Mouse (Mus musculus) CH12.LX (cell line): ENCODE data around the gene 1700008O03Rik. TPM values are rescaled to one million over a fixed set of nuclear protein-coding genes. Genes with fewer than 3 reads are reported as not detected.

Experiments
- DNase-seq: peaks from one replicate; pipeline ENCODE4 v3.0.0-alpha.2; 2013; ENCODE audit errors: extremely low read depth
- H3K27ac ChIP-seq: 2 replicates; pipeline ENCODE4 v1.5.1; 2012; ENCODE audit warnings: low read depth, mild to moderate bottlenecking, control low read depth, moderate library complexity; ENCODE audit not compliant: insufficient read depth
- H3K27me3 ChIP-seq: replicated peaks from 2 replicates; pipeline ENCODE3; 2012; ENCODE audit warnings: inconsistent platforms
- H3K36me3 ChIP-seq, 2 experiments: replicated peaks in 1 of 2; 2 replicates each; pipeline versions ENCODE3 to v1.6.1; 2012; ENCODE audit warnings: inconsistent platforms in 1 of 2, low read length in 1 of 2, mild to moderate bottlenecking in 1 of 2, mixed read lengths in 1 of 2, moderate library complexity in 1 of 2; ENCODE audit not compliant: control insufficient read depth in 1 of 2, insufficient read depth in 1 of 2
- H3K4me1 ChIP-seq, 2 experiments: 2 replicates each; pipeline ENCODE4 v1.6.1; 2012; ENCODE audit warnings: inconsistent platforms in 1 of 2, moderate library complexity in 1 of 2; ENCODE audit not compliant: insufficient read depth in 2 of 2, control insufficient read depth in 1 of 2
- H3K4me2 ChIP-seq: 2 replicates; pipeline ENCODE4 v1.6.1; 2012; ENCODE audit warnings: low read depth, mild to moderate bottlenecking, control low read depth; ENCODE audit not compliant: poor library complexity, insufficient read depth, severe bottlenecking
- H3K4me3 ChIP-seq, 3 experiments: fragments of 150-350 bp in 1 of 3; sonication (generic) in 1 of 3; replicated peaks in 1 of 3; 2 replicates each; pipeline versions ENCODE3 to v1.5.1; 2011 to 2012; ENCODE audit warnings: low read depth in 2 of 3, low read length in 2 of 3, mild to moderate bottlenecking in 2 of 3, moderate library complexity in 2 of 3, control low read depth in 1 of 3, improper control_type of control experiment in 1 of 3, inconsistent platforms in 1 of 3, mixed read lengths in 1 of 3; ENCODE audit not compliant: poor library complexity in 1 of 3
- H3K79me2 ChIP-seq: replicated peaks from 2 replicates; pipeline ENCODE4 v1.6.1; 2012; ENCODE audit warnings: mild to moderate bottlenecking, moderate library complexity; ENCODE audit not compliant: control insufficient read depth, poor library complexity, insufficient read depth, severe bottlenecking; ENCODE audit errors: extremely low read depth
- H3K9ac ChIP-seq: 2 replicates; pipeline ENCODE4 v1.6.1; 2012; ENCODE audit warnings: low read depth, mild to moderate bottlenecking, control low read depth, moderate library complexity; ENCODE audit not compliant: insufficient read depth
- H3K9me3 ChIP-seq: replicated peaks from 2 replicates; pipeline ENCODE3; 2012; ENCODE audit warnings: low read length, inconsistent platforms, mixed read lengths
- BHLHE40 ChIP-seq: IDR thresholded peaks from 2 replicates; pipeline ENCODE4 v1.6.1; 2011; ENCODE audit warnings: mild to moderate bottlenecking, low read depth, low read length, improper control_type of control experiment
- CHD1 ChIP-seq: IDR thresholded peaks from 2 replicates; pipeline ENCODE4 v1.6.1; 2012; ENCODE audit warnings: low read depth, low read length, improper control_type of control experiment, inconsistent platforms
- CHD2 ChIP-seq: IDR thresholded peaks from 2 replicates; pipeline ENCODE4 v1.6.1; 2011; ENCODE audit warnings: low read length, improper control_type of control experiment
- CTCF ChIP-seq, 2 experiments: IDR thresholded peaks in 1 of 2; conservative IDR thresholded peaks in 1 of 2; 2 replicates each; pipeline ENCODE4 v1.5.1; 2011 to 2012; ENCODE audit warnings: low read depth in 2 of 2, low read length in 2 of 2, improper control_type of control experiment in 1 of 2, inconsistent platforms in 1 of 2, mild to moderate bottlenecking in 1 of 2, moderate library complexity in 1 of 2
- GABPA ChIP-seq: IDR thresholded peaks from 2 replicates; pipeline ENCODE4 v1.6.1; 2012; ENCODE audit warnings: low read depth, low read length, improper control_type of control experiment, inconsistent platforms; ENCODE audit not compliant: insufficient replicate concordance
- HCFC1 ChIP-seq: IDR thresholded peaks from 2 replicates; pipeline ENCODE4 v1.6.1; 2012; ENCODE audit warnings: low read depth, mild to moderate bottlenecking, inconsistent platforms, low read length, improper control_type of control experiment
- KAT2A ChIP-seq: IDR thresholded peaks from 2 replicates; pipeline ENCODE4 v1.6.1; 2012; ENCODE audit warnings: low read length, improper control_type of control experiment, inconsistent platforms; ENCODE audit not compliant: insufficient replicate concordance
- MAZ ChIP-seq: IDR thresholded peaks from 2 replicates; pipeline ENCODE4 v1.6.1; 2012; ENCODE audit warnings: low read depth, mild to moderate bottlenecking, inconsistent platforms, low read length, improper control_type of control experiment, moderate library complexity
- MEF2A ChIP-seq: IDR thresholded peaks from 2 replicates; pipeline ENCODE4 v1.6.1; 2014; ENCODE audit warnings: low read depth, mild to moderate bottlenecking, inconsistent platforms, low read length, improper control_type of control experiment, borderline replicate concordance
- NRF1 ChIP-seq: IDR thresholded peaks from 2 replicates; pipeline ENCODE4 v1.6.1; 2014; ENCODE audit warnings: low read depth, mild to moderate bottlenecking, inconsistent platforms, low read length, improper control_type of control experiment, moderate library complexity
- POLR2AphosphoS2 ChIP-seq: IDR thresholded peaks from 2 replicates; pipeline ENCODE4 v1.6.1; 2011; ENCODE audit warnings: low read depth, low read length, improper control_type of control experiment
- RAD21 ChIP-seq: IDR thresholded peaks from 2 replicates; pipeline ENCODE4 v1.6.1; 2011; ENCODE audit warnings: low read depth, mild to moderate bottlenecking, low read length, improper control_type of control experiment, moderate library complexity
- RCOR1 ChIP-seq: conservative IDR thresholded peaks from 2 replicates; pipeline ENCODE4 v1.6.1; 2012; ENCODE audit warnings: low read depth, mild to moderate bottlenecking, inconsistent platforms, low read length, improper control_type of control experiment
- TBP ChIP-seq: conservative IDR thresholded peaks from 2 replicates; pipeline ENCODE4 v1.6.1; 2011; ENCODE audit warnings: low read depth, low read length, improper control_type of control experiment
- USF1 ChIP-seq: IDR thresholded peaks from 2 replicates; pipeline ENCODE4 v1.6.1; 2014; ENCODE audit warnings: low read depth, mild to moderate bottlenecking, inconsistent platforms, low read length, improper control_type of control experiment
- USF2 ChIP-seq: conservative IDR thresholded peaks from 2 replicates; pipeline ENCODE4 v1.6.1; 2011; ENCODE audit warnings: low read depth, low read length, improper control_type of control experiment
- ZKSCAN1 ChIP-seq: IDR thresholded peaks from 2 replicates; pipeline ENCODE4 v1.6.1; 2012; ENCODE audit warnings: low read depth, inconsistent platforms, low read length, improper control_type of control experiment, borderline replicate concordance
- ZMIZ1 ChIP-seq: IDR thresholded peaks from 2 replicates; pipeline ENCODE4 v1.6.1; 2012; ENCODE audit warnings: low read depth, mild to moderate bottlenecking, inconsistent platforms, low read length, improper control_type of control experiment
- dilution Hi-C: fragments of 300-500 bp; cut with MboI; formaldehyde crosslinking; loops from 2 replicates; pipeline ENCODE4 v1.14.3; 2020; ENCODE audit warnings: low sequenced_read_pairs; ENCODE audit not compliant: extremely low pct_unique_long_range_greater_than_20kb, extremely low pct_ligation_motif_present
- in situ Hi-C: fragments of 300-500 bp; cut with MboI; formaldehyde crosslinking; loops from 3 replicates; pipeline ENCODE4 v1.14.3; 2019; ENCODE audit warnings: low sequenced_read_pairs, low pct_ligation_motif_present, low pct_unique_long_range_greater_than_20kb, mixed read lengths
- polyA plus RNA-seq: library from polyadenylated mRNA; unstranded; fragments of >175 nt; gene quantifications from 2 replicates; pipeline ENCODE4 v1.2.1, GENCODE M21; 2012; ENCODE audit warnings: low read depth; ENCODE audit not compliant: insufficient read length
- total RNA-seq, 2 experiments: library from RNA; depleted of rRNA; stranded (reverse); fragments of 300-350 nt in 1 of 2; fragments of >200 nt in 1 of 2; gene quantifications; 2 replicates each; pipeline ENCODE4 v1.2.3; 2012 to 2014

The 1700008O03Rik gene
- total and polyA plus RNA-seq, 3 experiments: 0.74 to 0.81 TPM; not detected in 1

DNA sequence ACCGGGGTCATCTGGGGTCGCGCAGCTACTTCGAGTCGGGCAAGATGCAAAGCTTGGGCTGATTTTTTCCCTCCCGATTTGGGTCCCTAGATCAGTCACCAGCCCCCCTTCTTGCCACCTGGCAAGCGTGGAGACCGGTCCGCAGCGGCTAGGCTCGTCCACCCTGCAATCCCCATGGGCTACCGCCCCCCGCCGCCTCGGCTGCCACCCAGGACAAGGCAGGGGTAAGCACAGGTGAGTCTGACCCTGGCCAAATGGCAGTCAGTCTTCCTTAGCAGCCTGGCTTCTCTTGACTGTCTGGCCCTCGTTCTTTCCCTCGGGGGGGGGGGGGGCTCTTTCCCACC is 932 bp downstream of the 1700008O03Rik start:
- no peak overlapping the region for H3K9ac ChIP-seq
- DNase-seq: no peak
- H3K79me2 ChIP-seq: no peaks in the 10 kb centered on the region
- H3K27ac ChIP-seq: no peak overlapping the region
- H3K36me3 ChIP-seq: no peaks in the 10 kb centered on the region
- dilution Hi-C loops (no loop called here), in situ Hi-C loops (loop anchor here (10.0 kb wide), 1 partner anchor 100 kb away; no protein-coding TSS in a partner anchor)
- H3K4me2 ChIP-seq: peak overlapping the region; percentile 75; the same call in 1 of the 2 replicates
- H3K4me1 ChIP-seq: no peaks in the 10 kb centered on the region
- peaks cover 8% of the 10 kb centered on the region for H3K9me3 ChIP-seq
- no peak for TF ChIP-seq RAD21
- TF ChIP-seq ZMIZ1: no peak
- no peak for TF ChIP-seq USF2
- no peak for TF ChIP-seq RCOR1
- TF ChIP-seq KAT2A: no peak
- no peak for TF ChIP-seq HCFC1
- no peak for TF ChIP-seq MAZ
- no peak for TF ChIP-seq POLR2AphosphoS2
- no peak for TF ChIP-seq ZKSCAN1
- TF ChIP-seq, all 38 proteins: peak for 0
- peaks cover 86% of the 10 kb centered on the region for H3K27me3 ChIP-seq
- H3K4me3 ChIP-seq: no peak overlapping the region

DNA sequence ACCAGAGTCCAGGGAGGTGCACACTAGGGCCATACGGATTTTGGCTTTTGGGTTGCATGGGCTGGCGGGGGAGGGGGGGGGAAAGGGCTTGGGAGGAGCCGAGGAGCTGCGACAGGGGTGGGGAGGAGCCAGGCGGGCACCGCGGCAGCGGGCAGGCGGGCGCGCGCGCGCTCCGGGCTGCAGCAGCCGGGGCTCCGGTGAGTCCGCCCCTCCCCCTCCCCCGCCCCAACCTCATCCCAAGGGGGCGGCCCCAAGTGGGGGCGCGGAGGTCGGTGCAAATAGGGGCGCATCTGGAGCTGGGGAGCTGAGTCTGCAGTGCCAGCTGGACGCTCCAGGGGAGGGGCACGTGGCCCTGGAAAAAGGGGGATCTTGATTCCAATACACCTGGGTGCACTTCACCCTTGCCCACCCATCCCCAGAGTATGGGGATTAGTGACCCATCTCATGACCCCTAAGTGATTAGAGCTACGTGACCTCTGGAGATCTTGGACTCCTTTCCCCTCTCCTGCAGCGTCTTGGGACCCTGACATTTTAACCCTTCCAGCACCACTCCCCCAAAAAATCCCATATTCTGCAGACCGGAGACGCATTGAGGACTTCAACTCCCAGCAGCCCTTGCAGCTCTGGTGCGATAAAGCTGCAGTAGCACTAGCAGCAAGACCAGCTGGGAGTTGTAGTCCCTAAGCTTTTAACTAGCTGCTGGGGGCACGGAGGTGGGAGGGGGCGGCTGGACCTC is 1.5 kb downstream of the 1700008O03Rik start, which contains the start of gene Syt3:
Gene Syt3, plus strand, starts transcription at position 123 of the 736 bp plus-strand sequence.
- Histone ChIP-seq H3K4me3 (peak within 1 kb of the TSS in 1 of 3 experiments; percentile 30), H3K36me3 (no peaks in the 10 kb centered on the region), H3K27ac (no peak within 1 kb of the TSS), H3K4me2 (peak within 1 kb of the TSS; percentile 75), H3K9me3 (peaks cover 11% of the 10 kb centered on the region), H3K4me1 (no peaks in the 10 kb centered on the region), H3K79me2 (no peaks in the 10 kb centered on the region), H3K27me3 (peaks cover 86% of the 10 kb centered on the region), H3K9ac (no peak within 1 kb of the TSS)
- TF ChIP-seq HCFC1: peak; percentile 99
- TF ChIP-seq CHD2: no peak
- peak; percentile 95; the same call in 1 of the 2 replicates for TF ChIP-seq KAT2A
- peak; percentile 61; the same call in 1 of the 2 replicates for TF ChIP-seq GABPA
- in situ Hi-C loops (loop anchor here (10.0 kb wide), 1 partner anchor 101 kb away; no protein-coding TSS in a partner anchor), dilution Hi-C loops (no loop called here)
- DNase-seq: peak; percentile 29

DNA sequence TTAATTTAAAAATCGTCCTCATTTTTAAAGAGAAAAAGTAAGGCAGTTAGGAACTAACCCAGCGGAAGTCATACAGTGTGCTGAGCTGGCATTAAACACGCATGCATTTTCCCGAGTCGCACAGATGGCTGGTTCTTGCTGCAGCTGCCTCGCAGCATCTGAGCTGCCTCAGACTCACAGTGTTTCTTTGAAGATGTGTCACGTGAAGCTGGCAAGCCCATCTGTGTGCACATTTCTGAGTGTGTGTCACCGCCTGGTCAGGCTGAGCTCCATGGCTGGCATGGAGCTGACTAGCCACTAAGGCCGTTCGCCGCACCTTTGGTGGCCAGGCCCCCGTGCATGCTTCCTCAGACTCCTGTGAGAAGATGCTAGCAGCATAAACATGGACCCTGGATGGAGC is 3.1 kb downstream of the 1700008O03Rik start:
- peaks cover 11% of the 10 kb centered on the region for H3K9me3 ChIP-seq
- no peak overlapping the region for H3K4me2 ChIP-seq
- H3K4me3 ChIP-seq: no peak overlapping the region
- dilution Hi-C loops (no loop called here), in situ Hi-C loops (loop anchor here (10.0 kb wide), 1 partner anchor 102 kb away; no protein-coding TSS in a partner anchor)
- no peaks in the 10 kb centered on the region for H3K36me3 ChIP-seq
- no peak overlapping the region for H3K9ac ChIP-seq
- no peak for DNase-seq
- no peaks in the 10 kb centered on the region for H3K4me1 ChIP-seq
- no peak overlapping the region for H3K27ac ChIP-seq
- H3K27me3 ChIP-seq: peaks cover 86% of the 10 kb centered on the region
- no peaks in the 10 kb centered on the region for H3K79me2 ChIP-seq
- TF ChIP-seq TBP: no peak
- peak; percentile 15; the same call in 1 of the 2 replicates for TF ChIP-seq BHLHE40
- TF ChIP-seq NRF1: no peak
- TF ChIP-seq GABPA: no peak
- TF ChIP-seq CHD1: no peak
- TF ChIP-seq USF1: no peak
- TF ChIP-seq ZMIZ1: no peak
- no peak for TF ChIP-seq CTCF (conservative IDR thresholded peaks at IDR 0.05 in 1 of 2, IDR thresholded peaks at IDR 0.05 in 1 of 2; ENCODE audit: low read depth in 2 of 2, low read length in 2 of 2)
- TF ChIP-seq MEF2A: no peak
